Mouse (Mus musculus) kidney, embryonic 16.5 days (tissue): ENCODE results near the gene Edc3. TPM values are rescaled to one million over a fixed set of nuclear protein-coding genes. Genes with fewer than 3 reads are reported as not detected.

ENCODE experiments used
- ATAC-seq: fragments of 200-750 bp; cut with Nextera tagmentation; 2 replicates; pipeline ENCODE4 v1.8.0; 2017; ENCODE audit warnings: moderate TSS enrichment; ENCODE audit not compliant: low FRiP score, low TSS enrichment
- H3K27ac ChIP-seq: fragments of 300-500 bp; sonication (generic); 2 replicates; pipeline ENCODE4 v1.5.1; 2014; ENCODE audit warnings: low read length
- H3K27me3 ChIP-seq: fragments of 300-500 bp; sonication (generic); 2 replicates; pipeline ENCODE4 v1.6.1; 2014; ENCODE audit warnings: low read length, control low read depth, mixed read lengths; ENCODE audit not compliant: insufficient read depth
- H3K36me3 ChIP-seq: fragments of 300-500 bp; sonication (generic); 2 replicates; pipeline ENCODE4 v1.6.1; 2014; ENCODE audit warnings: low read length, control low read depth, mixed read lengths; ENCODE audit not compliant: insufficient read depth
- H3K4me1 ChIP-seq: fragments of 300-500 bp; sonication (generic); 2 replicates; pipeline ENCODE4 v1.6.1; 2014; ENCODE audit warnings: low read length, control low read depth, mixed read lengths; ENCODE audit not compliant: insufficient read depth
- H3K4me2 ChIP-seq: fragments of 300-500 bp; sonication (generic); replicated peaks from 2 replicates; pipeline ENCODE4 v1.6.1; 2014; ENCODE audit warnings: low read depth, low read length
- H3K4me3 ChIP-seq: fragments of 300-500 bp; sonication (generic); 2 replicates; pipeline ENCODE4 v1.5.1; 2014; ENCODE audit warnings: mild to moderate bottlenecking, low read length
- H3K9ac ChIP-seq: fragments of 300-500 bp; sonication (generic); replicated peaks from 2 replicates; pipeline ENCODE4 v1.6.1; 2014; ENCODE audit warnings: low read length
- H3K9me3 ChIP-seq: fragments of 300-500 bp; sonication (generic); 2 replicates; pipeline ENCODE4 v1.6.1; 2016; ENCODE audit warnings: low read length, control low read depth
- WGBS: fragments of 180-500 bp; shearing (Covaris S2); extraction: QIAGEN DNeasy Blood & Tissue Kit; methylation state at CpG from one replicate; pipeline ENCODE4 v1.1.7; 2014; 5-methylcytosine and 5-hydroxymethylcytosine counted together
- polyA plus RNA-seq: library from polyadenylated mRNA; unstranded; fragments of >200 nt; fragmentation: Nextera tagmentation; extraction: Ambion mirVana; gene quantifications from 2 replicates; pipeline ENCODE4 v1.2.1, GENCODE M21; 2015

Gene Edc3
- polyA plus RNA-seq, 1 experiment from 2014 or later: 41.2 TPM

- ATAC-seq: peak; percentile 51
- H3K4me3 ChIP-seq: no peak overlapping the region
- H3K4me1 ChIP-seq: no peaks in the 10 kb centered on the region
- H3K36me3 ChIP-seq: no peaks in the 10 kb centered on the region
- no peaks in the 10 kb centered on the region for H3K9me3 ChIP-seq
- no peak overlapping the region for H3K27ac ChIP-seq
- WGBS: 74% methylated on average over 3 of the region's 3 CpGs
- no peaks in the 10 kb centered on the region for H3K27me3 ChIP-seq
- no peak overlapping the region for H3K4me2 ChIP-seq
- no peak overlapping the region for H3K9ac ChIP-seq
Observed at GRCm38 (mm10) chr9:57669566-57669965, 38.8 kb upstream of the Edc3 start.

GRCm38 (mm10) chr9:57671037-57671436, 37.3 kb upstream of the Edc3 start:
- Histone ChIP-seq H3K4me1 (no peaks in the 10 kb centered on the region), H3K4me2 (no peak overlapping the region), H3K4me3 (no peak overlapping the region), H3K9ac (no peak overlapping the region), H3K27ac (no peak overlapping the region), H3K36me3 (no peaks in the 10 kb centered on the region), H3K9me3 (no peaks in the 10 kb centered on the region), H3K27me3 (no peaks in the 10 kb centered on the region)
- no peak for ATAC-seq
- 86% methylated on average over 4 of the region's 4 CpGs for WGBS

GRCm38 (mm10) chr9:57671500-57671899, 36.8 kb upstream of the Edc3 start:
- no peak overlapping the region for H3K27ac ChIP-seq
- no peak overlapping the region for H3K4me3 ChIP-seq
- H3K4me2 ChIP-seq: no peak overlapping the region
- 87% methylated on average over 5 of the region's 5 CpGs for whole genome bisulfite sequencing
- H3K4me1 ChIP-seq: no peaks in the 10 kb centered on the region
- no peaks in the 10 kb centered on the region for H3K36me3 ChIP-seq
- H3K27me3 ChIP-seq: no peaks in the 10 kb centered on the region
- H3K9ac ChIP-seq: no peak overlapping the region
- no peak for ATAC-seq
- no peaks in the 10 kb centered on the region for H3K9me3 ChIP-seq

DNA sequence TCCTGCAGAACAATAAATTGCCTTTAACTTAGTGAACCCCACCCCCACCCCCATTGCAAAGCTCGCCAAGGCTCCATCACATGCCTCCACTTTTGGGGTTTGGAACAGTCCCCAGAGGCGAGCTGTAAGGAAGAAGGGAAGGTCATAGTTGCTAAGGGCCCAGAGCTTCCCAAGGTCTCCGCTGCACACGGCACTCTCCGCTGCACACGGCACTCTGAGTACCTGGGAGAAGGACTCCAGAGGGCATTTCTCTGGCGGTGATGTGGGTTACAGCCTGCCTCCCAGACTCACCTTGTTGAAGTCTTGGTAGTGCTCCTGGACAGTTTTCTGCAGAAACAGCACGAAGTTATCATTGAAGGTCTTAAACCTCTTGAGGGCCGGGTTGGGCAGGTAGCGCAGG, 26.9 kb upstream of the Edc3 start:
- H3K27me3 ChIP-seq: no peaks in the 10 kb centered on the region
- no peak for ATAC-seq
- 72% methylated on average over 10 of the region's 10 CpGs for WGBS
- H3K9me3 ChIP-seq: no peaks in the 10 kb centered on the region
- no peak overlapping the region for H3K4me3 ChIP-seq
- no peak overlapping the region for H3K4me2 ChIP-seq
- no peaks in the 10 kb centered on the region for H3K4me1 ChIP-seq
- H3K9ac ChIP-seq: no peak overlapping the region
- H3K36me3 ChIP-seq: no peaks in the 10 kb centered on the region
- H3K27ac ChIP-seq: no peak overlapping the region

DNA sequence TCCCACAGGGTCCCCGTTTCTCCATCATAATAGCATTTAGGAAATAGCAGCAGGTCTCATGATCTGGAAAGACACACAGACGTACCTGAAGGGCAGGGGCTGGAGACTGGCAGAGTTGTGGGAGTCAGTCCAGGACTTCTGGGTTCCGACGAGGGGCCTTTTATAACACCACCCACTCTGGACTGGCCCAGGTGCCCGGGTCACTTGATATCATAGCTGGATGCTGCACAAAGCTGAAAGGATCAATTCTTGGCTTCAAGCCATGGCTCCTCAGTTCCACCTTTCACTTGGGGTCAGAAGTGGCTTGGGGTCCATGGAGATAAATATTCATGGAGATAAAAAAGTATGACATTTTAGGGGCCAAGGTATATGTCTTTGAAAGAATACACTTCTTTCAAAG, 24.8 kb upstream of the Edc3 start, which contains the start of gene Cyp1a2:
Gene Cyp1a2, minus strand, starts transcription at position 184 of the 400 bp plus-strand sequence.
- Histone ChIP-seq H3K27ac (no peak within 1 kb of the TSS), H3K9me3 (no peaks in the 10 kb centered on the region), H3K27me3 (no peaks in the 10 kb centered on the region), H3K4me2 (no peak within 1 kb of the TSS), H3K4me3 (no peak within 1 kb of the TSS), H3K9ac (no peak within 1 kb of the TSS), H3K4me1 (no peaks in the 10 kb centered on the region), H3K36me3 (no peaks in the 10 kb centered on the region)
- WGBS: 75% methylated on average over 5 of the region's 5 CpGs
- no peak for ATAC-seq

DNA sequence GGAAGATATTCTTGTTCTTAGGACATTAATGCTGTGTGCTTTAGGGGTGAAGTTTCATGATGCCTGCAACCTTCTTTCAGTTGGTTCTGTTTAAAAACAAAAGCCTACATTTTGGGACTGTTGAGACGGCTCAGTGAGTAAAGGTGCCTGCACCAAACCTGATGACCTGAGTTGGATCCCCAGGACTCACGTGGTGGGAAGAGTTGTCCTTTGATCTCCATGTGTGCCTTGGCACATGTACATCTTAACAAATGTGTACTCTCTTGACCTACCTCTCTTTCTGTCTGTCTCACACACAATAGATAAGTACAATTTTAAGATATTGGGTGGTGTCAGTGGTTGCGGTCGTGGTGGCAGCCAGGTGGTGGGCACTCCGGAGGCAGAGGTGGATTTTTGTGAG, 22.3 kb upstream of the Edc3 start:
- Histone ChIP-seq H3K4me3 (no peak overlapping the region), H3K4me2 (no peak overlapping the region), H3K9ac (no peak overlapping the region), H3K36me3 (no peaks in the 10 kb centered on the region), H3K27me3 (no peaks in the 10 kb centered on the region), H3K27ac (no peak overlapping the region), H3K4me1 (no peaks in the 10 kb centered on the region), H3K9me3 (no peaks in the 10 kb centered on the region)
- ATAC-seq: no peak
- 86% methylated on average over 5 of the region's 5 CpGs for WGBS

DNA sequence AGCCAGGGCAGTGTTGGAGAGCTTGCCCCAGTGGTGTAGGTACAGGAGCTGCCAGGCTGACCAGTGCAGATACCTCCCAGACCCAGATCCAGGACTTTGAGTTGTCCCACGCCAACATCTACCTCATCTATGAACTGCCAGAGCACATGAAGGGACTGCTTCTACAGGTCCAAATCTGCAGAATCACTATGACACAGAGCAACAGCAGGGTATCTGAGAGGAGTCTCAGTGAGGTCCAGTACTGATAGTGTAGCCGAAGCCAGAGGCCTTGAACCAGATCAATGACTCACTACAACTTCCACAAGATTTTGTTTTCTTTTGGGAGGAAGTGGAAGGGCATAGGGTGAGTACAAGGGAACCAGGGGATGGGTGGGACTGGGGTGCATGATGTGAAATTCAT, 20.6 kb upstream of the Edc3 start, which contains the start of gene Cyp1a1:
Gene Cyp1a1, plus strand, starts transcription at position 178 of the 400 bp plus-strand sequence.
- no peak within 1 kb of the TSS for H3K4me3 ChIP-seq
- H3K4me2 ChIP-seq: no peak within 1 kb of the TSS
- 89% methylated on average over 2 of the region's 2 CpGs for WGBS
- H3K27me3 ChIP-seq: no peaks in the 10 kb centered on the region
- no peak for ATAC-seq
- no peaks in the 10 kb centered on the region for H3K9me3 ChIP-seq
- no peaks in the 10 kb centered on the region for H3K4me1 ChIP-seq
- H3K36me3 ChIP-seq: no peaks in the 10 kb centered on the region
- no peak within 1 kb of the TSS for H3K9ac ChIP-seq
- H3K27ac ChIP-seq: no peak within 1 kb of the TSS

- 47% methylated on average over 2 of the region's 2 CpGs for WGBS
- H3K27ac ChIP-seq: no peak overlapping the region
- H3K9me3 ChIP-seq: no peaks in the 10 kb centered on the region
- H3K27me3 ChIP-seq: no peaks in the 10 kb centered on the region
- H3K4me1 ChIP-seq: no peaks in the 10 kb centered on the region
- ATAC-seq: no peak
- no peak overlapping the region for H3K9ac ChIP-seq
- no peaks in the 10 kb centered on the region for H3K36me3 ChIP-seq
- no peak overlapping the region for H3K4me2 ChIP-seq
- H3K4me3 ChIP-seq: no peak overlapping the region
Observed at GRCm38 (mm10) chr9:57688158-57688557, 20.2 kb upstream of the Edc3 start.

DNA sequence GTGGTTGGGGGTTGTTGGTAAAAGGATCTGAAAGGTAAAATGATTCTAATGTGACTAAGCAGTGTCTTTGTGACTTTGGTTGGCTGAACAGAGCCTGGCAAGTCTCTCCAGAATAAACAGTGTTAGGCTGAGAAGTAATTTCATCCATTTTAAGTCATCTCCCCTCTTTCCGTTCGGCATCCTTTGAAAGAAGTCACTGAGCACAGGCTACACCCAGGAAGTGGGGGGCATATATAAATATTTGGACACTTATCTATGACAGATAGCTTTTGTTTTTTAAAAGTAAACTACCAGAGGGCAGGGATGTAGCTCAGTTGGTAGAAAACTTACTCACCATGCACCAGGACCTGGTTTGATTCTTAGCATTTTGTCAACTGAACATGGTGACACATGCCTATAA, 19.7 kb upstream of the Edc3 start:
- no peak overlapping the region for H3K4me3 ChIP-seq
- ATAC-seq: no peak
- WGBS: 58% methylated on average over 2 of the region's 2 CpGs

GRCm38 (mm10) chr9:57694108-57694507, 14.2 kb upstream of the Edc3 start:
- H3K4me3 ChIP-seq: no peak overlapping the region
- WGBS: 82% methylated on average over 2 of the region's 2 CpGs

More for the DNA sequence above, 19.7 kb upstream of the Edc3 start:
- H3K4me2 ChIP-seq: no peak overlapping the region
- no peaks in the 10 kb centered on the region for H3K36me3 ChIP-seq
- H3K4me1 ChIP-seq: no peaks in the 10 kb centered on the region
- no peak overlapping the region for H3K27ac ChIP-seq
- H3K9ac ChIP-seq: no peak overlapping the region
- H3K27me3 ChIP-seq: no peaks in the 10 kb centered on the region
- H3K9me3 ChIP-seq: no peaks in the 10 kb centered on the region

More at GRCm38 (mm10) chr9:57694108-57694507, 14.2 kb upstream of the Edc3 start:
- peaks cover 11% of the 10 kb centered on the region for H3K4me1 ChIP-seq
- no peak overlapping the region for H3K4me2 ChIP-seq
- H3K9me3 ChIP-seq: no peaks in the 10 kb centered on the region
- H3K27ac ChIP-seq: no peak overlapping the region
- H3K9ac ChIP-seq: no peak overlapping the region
- ATAC-seq: no peak
- H3K27me3 ChIP-seq: peaks cover 24% of the 10 kb centered on the region
- no peaks in the 10 kb centered on the region for H3K36me3 ChIP-seq
